8 mouse cellular contexts compared by ENCODE assay signal in genomic region chr13:47194695-47195094, GRCm38 (mm10).
A peak's percentile ranks its signal among the peaks of the same experiment; 100 is the strongest.
DNase-seq lines count a peak whose midpoint lies in the region; ATAC-seq lines count a peak whose summit lies in the region.

No protein-coding gene starts in this region.

- 25% methylated on average over 11 of the region's 11 CpGs for WGBS in forebrain, embryonic 15.5 days
- 17% methylated on average over 11 of the region's 11 CpGs for WGBS in limb, embryonic 15.5 days

- peak; percentile 21 for DNase-seq in retina, embryonic 14.5 days (ENCODE audit: low spot score)
- no peak for DNase-seq in Muller cell, postnatal 12 days (ENCODE audit: inconsistent ontology term)
- DNase-seq in ovary, adult 18-20 months (ENCODE audit: low spot score): no peak

- peaks cover 7% of the 10 kb centered on the region for H3K9me3 ChIP-seq in megakaryocyte, embryonic 14.5 days
- H3K9me3 ChIP-seq in forebrain, embryonic 15.5 days: no peaks in the 10 kb centered on the region
- no peaks in the 10 kb centered on the region for H3K9me3 ChIP-seq in limb, embryonic 15.5 days

- H3K27ac ChIP-seq in forebrain, embryonic 15.5 days (replicated peaks): no peak overlapping the region
- peak overlapping the region; percentile 43; the same call in 1 of the 2 replicates for H3K27ac ChIP-seq in limb, embryonic 15.5 days

- H3K4me3 ChIP-seq in megakaryocyte, embryonic 14.5 days (replicated peaks): peak overlapping the region; percentile 94
- peak overlapping the region; percentile 50; the same call in 1 of the 2 replicates for H3K4me3 ChIP-seq in forebrain, embryonic 15.5 days
- H3K4me3 ChIP-seq in limb, embryonic 15.5 days: peak overlapping the region; percentile 52

- peaks cover 32% of the 10 kb centered on the region for H3K27me3 ChIP-seq in megakaryocyte, embryonic 14.5 days (replicated peaks)
- peaks cover 20% of the 10 kb centered on the region; the same call in 1 of the 2 replicates for H3K27me3 ChIP-seq in forebrain, embryonic 15.5 days
- H3K27me3 ChIP-seq in limb, embryonic 15.5 days: peaks cover 22% of the 10 kb centered on the region

- peaks cover 39% of the 10 kb centered on the region for H3K4me1 ChIP-seq in megakaryocyte, embryonic 14.5 days
- peaks cover 14% of the 10 kb centered on the region for H3K4me1 ChIP-seq in forebrain, embryonic 15.5 days
- peaks cover 15% of the 10 kb centered on the region for H3K4me1 ChIP-seq in limb, embryonic 15.5 days

- no peak for ATAC-seq in megakaryocyte, adult 5-6 weeks (ENCODE audit: poor library complexity, severe bottlenecking)
- no peak for ATAC-seq in forebrain, embryonic 15.5 days (replicated peaks)
- no peak for ATAC-seq in limb, embryonic 15.5 days (ENCODE audit: insufficient number of reproducible peaks, low FRiP score, low TSS enrichment, low read depth)
- ATAC-seq in megakaryocyte progenitor cell, adult 5-6 weeks (replicated peaks; ENCODE audit: poor library complexity): no peak

- H3K4me2 ChIP-seq in forebrain, embryonic 15.5 days (replicated peaks): peak overlapping the region; percentile 94
- peak overlapping the region; percentile 89 for H3K4me2 ChIP-seq in limb, embryonic 15.5 days

- H3K9ac ChIP-seq in forebrain, embryonic 15.5 days (replicated peaks): no peak overlapping the region
- no peak overlapping the region for H3K9ac ChIP-seq in limb, embryonic 15.5 days

- no peaks in the 10 kb centered on the region for H3K36me3 ChIP-seq in megakaryocyte, embryonic 14.5 days (replicated peaks; ENCODE audit: low read length)
- no peaks in the 10 kb centered on the region for H3K36me3 ChIP-seq in forebrain, embryonic 15.5 days
- no peaks in the 10 kb centered on the region for H3K36me3 ChIP-seq in limb, embryonic 15.5 days
